Mouse (Mus musculus) urinary bladder, adult 2 months (tissue): ENCODE results near the gene Smarcc1. TPM values are rescaled to one million over a fixed set of nuclear protein-coding genes. Genes with fewer than 3 reads are reported as not detected.

ENCODE experiments used
- DNase-seq: peaks from one replicate; pipeline ENCODE4 v3.0.0; 2022; ENCODE audit warnings: low spot score
- polyA plus RNA-seq: library from polyadenylated mRNA; depleted of rRNA; stranded (reverse); fragments of >200 nt; gene quantifications from 2 replicates; pipeline ENCODE4 v1.2.3, GENCODE M21; 2012; rRNA removed

Gene Smarcc1
- polyA plus RNA-seq, 1 experiment: 18.4 TPM

GRCm38 (mm10) chr9:110284075-110284697, 166.7 kb downstream of the Smarcc1 start:
- no peak for DNase-seq

- DNase-seq: no peak
These were observed 169.9 kb downstream of the Smarcc1 start for GRCm38 (mm10) chr9:110287321-110287924.

Other genes with a start within 250 kb of the Smarcc1 start
- 12.6 and 13.1 TPM in 2 replicates for gene Cdc25a, start 242.1 kb upstream of the Smarcc1 start, polyA plus RNA-seq
- 84.3 and 129 TPM in 2 replicates for gene Map4, start 186.2 kb upstream of the Smarcc1 start, polyA plus RNA-seq
- 66.5 and 68.6 TPM in 2 replicates for gene Dhx30, start 122 bp downstream of the Smarcc1 start, polyA plus RNA-seq
- gene Cspg5, start 126.1 kb downstream of the Smarcc1 start, polyA plus RNA-seq: 28.4 and 36.8 TPM in 2 replicates
- 11.1 and 12.2 TPM in 2 replicates for gene Elp6, start 187.5 kb downstream of the Smarcc1 start, polyA plus RNA-seq
- gene Scap, start 215.6 kb downstream of the Smarcc1 start, polyA plus RNA-seq: 19.0 and 32.7 TPM in 2 replicates